Mouse (Mus musculus): ENCODE data around the gene Pes1.
"Not testable (repeated sequence)": the region's sequence is repeated elsewhere in the genome, so short reads cannot be mapped to it uniquely, and the experiment has no call there.

Pes1 gene

DNA sequence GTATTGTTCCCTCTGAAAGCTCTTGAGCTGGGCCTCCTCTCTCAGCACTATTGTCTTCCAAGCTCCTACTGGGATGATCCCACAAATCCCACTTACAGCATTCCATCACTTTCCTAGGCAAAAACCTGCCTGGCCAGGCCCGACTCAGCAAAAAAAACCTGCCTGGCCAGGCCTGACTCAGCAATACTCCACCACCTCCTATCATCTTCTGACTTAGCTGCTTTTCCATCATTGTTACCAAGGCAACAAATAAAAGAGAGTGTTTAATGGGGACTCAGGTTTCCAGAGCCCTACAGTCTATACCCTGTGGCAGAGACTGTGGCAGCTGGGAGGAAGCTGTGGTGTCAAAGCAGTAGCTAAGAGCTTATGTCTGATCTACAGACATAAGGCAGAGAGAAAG is 48.8 kb downstream of the Pes1 start:
- DNase-seq (ENCODE audit: low spot score), result no peak

DNA sequence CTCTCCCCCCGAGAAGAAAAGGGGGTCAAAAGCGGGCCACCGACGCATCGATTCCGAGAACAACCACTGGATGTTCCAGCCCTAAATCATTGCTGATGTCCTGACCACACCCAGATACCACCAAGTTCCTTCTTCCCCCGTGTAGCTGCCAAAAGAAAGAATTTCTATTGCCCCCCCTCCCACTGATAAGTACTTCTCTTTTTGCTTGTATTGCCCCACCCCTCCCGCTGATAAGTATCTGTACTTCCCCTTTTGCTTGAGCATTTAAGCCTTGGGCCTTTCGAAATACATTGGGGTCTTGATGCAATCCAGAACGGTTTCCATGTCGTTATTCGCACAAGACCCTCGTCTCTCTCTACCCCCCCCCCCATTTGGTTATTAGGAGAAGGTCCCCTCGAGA is 52.0 kb downstream of the Pes1 start:
- DNase-seq (ENCODE audit: low spot score), result not testable (repeated sequence)

DNA sequence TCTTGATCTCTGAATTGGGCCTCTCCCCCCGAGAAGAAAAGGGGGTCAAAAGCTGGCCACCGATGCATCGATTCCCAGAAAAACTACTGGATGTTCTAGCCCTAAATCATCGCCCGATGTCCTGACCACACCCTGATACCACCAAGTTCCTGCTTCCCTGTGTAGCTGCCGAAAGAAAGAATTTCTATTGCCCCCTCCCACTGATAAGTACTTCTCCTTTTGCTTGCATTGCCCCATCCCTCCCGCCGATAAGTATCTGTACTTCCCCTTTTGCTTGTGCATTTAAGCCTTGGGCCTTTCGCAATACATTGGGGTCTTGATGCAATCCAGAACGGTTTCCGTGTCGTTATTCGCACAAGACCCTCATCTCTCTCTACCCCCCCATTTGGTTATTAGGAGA is 58.3 kb downstream of the Pes1 start:
- DNase-seq (ENCODE audit: low spot score), result not testable (repeated sequence)

DNA sequence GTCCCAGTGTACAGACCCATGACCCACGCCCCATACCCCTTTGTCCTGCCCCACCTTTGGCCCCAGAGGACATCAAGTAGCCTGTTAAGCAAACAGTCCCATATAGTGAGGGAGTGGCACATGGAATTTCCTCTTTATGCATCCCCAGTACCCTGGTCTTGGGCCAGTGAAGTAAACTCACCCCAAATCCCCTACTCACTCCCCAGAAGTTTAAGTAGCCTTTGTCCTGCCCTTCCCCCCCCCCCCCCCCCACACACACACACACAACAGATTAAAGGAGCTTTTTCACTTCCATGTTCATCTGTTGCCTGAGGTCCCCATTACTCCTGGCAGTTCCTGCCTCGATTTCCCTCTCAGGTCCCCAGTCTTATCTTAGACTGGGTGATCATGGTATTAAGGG is 59.5 kb downstream of the Pes1 start:
- no peak for DNase-seq (ENCODE audit: low spot score)

DNA sequence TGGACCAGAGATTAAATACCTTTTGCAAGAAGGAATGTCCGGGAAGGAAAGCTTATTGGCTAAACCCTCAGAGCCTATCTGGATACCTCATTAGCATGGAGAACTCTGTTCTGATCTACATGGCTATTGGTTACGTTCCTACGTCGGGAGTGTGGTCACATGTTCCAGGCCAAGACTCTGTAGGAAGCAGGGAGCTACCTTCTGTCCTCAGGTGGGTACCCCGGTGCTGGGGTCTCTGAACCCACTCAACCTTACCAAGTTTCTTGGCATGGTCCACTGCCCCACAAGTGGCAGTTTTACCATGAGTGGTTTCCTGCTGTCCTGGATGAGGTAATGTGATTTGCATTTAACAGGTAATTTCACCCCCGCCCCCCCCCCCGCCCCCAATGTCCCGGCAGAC is 63.3 kb downstream of the Pes1 start:
- no peak for DNase-seq (ENCODE audit: low spot score)

DNA sequence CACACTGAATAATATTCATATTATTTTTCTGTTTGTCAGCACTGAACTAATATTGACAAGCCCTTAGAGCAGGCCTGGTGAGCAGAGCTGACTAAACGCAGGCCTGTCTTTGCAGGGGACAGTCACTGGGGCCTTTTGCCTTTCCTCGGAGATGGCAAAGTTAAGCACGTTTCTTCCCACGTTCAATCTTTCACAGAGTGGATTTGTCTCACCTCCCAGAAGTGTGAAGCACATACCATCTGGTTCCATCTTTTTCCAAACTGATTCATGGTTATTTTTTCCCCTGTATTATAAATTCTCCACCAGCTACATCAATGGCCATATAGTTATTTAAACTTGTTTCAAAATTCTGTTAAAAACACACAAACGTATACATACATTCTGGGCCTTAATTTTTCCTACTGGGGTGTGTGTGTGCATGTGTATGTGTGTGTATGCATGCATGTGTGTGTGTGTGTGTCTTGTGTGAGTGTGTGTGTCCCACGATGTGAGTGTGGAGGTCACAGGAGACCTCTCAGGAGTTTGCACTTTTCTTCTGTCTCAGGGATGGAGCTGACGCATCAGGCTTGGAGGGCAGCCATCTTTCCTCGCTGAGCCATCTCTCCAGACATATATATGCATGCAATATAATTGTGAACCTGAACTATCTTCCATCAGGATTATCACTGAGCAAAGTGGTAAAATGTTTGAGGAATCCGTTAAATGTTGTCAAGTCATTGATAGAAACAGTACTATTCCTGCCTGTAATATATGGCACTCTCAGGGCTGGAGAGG is 64.0 kb downstream of the Pes1 start:
- DNase-seq (ENCODE audit: low spot score), result no peak

DNA sequence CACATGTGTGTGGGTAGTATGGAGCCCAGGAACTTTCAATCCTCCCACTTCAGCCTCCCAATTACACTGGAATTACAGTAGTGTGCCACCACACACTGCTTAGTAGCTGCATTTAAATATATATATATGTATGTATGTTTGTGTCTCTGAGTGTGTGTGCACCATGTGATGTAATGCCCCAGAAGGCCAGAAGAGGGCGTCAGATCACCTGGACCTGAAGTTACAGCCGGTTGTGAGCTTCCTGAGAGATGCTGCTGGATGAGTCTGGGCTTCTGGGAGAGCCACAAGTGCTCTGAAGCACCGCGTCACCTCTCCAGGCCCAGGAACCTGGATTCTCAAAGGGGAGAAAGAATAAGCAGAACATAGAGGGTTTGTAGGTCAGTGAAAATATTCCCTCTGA is 65.6 kb downstream of the Pes1 start:
- DNase-seq (ENCODE audit: low spot score), result no peak
